Mouse (Mus musculus) forelimb bud, embryonic 11.5 days (tissue): Measurements from ENCODE around the gene Polr3g.
"Not testable (repeated sequence)": the region's sequence is repeated elsewhere in the genome, so short reads cannot be mapped to it uniquely, and the experiment has no call there.

Source experiments
- DNase-seq: peaks from one replicate; pipeline ENCODE4 v3.0.0-alpha.2; 2012; ENCODE audit warnings: low read depth, low spot score

The Polr3g gene

DNA sequence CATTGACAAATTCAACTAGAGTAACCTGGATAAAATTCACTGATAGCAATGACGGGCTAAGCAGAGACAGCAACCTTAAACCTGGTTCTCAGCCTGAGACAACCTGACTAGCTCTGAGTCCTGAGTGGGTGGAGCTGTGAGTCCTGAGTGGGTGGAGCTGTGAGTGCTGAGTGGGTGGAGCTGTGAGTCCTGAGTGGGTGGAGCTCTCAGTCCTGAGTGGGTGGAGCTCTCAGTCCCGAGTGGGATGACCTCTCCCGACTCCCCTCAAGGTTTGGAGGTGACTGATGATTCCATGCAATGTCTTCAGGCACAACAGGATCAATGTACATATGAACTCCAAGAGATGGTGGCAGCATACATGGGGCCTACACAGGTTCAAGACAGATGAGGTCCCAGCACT is 21.2 kb downstream of the Polr3g start:
- DNase-seq = no peak

DNA sequence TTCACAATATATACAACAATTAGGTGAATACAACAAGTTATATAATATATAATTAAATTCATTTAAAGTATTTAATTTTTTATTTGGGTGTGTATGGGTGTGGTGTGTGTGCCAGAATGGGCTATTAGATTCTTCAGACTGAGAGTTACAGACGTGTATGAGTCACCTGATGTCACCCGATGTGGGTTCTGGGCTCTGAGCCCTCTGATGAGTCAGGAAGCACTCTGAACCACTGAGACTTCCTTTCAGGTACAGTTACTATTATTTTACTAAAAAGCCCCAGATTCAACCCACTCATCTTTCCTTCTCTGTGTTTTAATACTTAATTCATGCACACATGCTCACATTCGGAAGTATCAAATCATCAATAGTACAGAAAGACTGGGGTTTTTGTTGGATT is 25.9 kb downstream of the Polr3g start:
- DNase-seq = no peak

DNA sequence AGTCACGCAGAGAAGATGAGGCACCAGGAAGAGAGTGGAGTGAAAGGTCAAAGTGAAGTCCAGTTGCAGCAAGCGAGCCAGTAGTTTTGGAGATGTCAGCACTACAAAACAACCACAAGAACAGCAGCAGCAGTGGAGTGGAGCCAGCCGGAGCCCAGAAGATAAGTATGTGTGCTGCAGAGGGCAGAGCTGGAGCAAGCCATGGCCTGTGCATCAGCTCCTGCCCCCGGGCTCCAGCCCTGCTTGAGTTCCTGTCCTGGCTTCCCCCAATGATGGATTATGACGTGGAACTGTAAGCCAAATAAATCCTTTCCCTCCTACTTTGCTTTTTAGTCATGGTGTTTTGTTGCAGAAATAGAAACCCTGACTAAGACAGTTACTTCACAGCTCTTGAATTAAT is 26.6 kb downstream of the Polr3g start:
- no peak for DNase-seq

DNA sequence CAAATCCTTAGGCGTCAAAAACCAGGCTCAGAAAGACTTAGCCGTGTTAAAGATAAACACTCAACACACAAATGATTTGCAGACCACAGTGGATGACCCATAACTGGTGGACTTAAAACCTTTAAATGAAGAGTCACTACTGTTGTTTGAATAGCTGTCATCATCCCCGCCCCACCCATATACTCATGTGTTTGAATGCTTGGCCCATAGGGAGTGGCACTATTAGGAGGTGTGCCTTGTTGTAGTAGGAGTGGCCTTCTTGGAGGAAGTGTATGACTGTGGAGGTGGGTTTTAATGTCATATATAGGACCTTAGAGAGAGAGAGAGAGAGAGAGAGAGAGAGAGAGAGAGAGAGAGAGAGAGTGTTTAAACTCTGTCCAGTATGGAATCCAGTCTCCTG is 27.7 kb downstream of the Polr3g start:
- DNase-seq = no peak

DNA sequence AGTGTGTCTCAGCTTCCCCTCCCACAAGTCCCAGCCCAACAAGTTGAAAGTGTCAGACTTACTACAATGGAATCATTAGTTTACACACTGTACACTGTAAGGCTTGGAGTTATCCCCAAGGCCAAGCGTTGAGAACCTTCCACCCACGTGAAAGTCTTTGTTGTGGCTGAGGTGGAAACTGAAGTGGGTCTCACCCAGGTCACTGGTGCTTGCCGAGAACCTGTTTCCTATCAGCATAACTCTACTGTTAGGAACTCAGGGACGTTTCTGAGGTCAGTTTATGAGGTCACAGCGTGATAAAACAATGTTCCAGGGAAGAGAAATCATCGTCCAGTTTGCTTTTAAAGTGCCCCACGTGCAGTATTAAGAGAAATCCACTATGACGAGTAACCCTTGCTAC is 35.5 kb downstream of the Polr3g start:
- no peak for DNase-seq

DNA sequence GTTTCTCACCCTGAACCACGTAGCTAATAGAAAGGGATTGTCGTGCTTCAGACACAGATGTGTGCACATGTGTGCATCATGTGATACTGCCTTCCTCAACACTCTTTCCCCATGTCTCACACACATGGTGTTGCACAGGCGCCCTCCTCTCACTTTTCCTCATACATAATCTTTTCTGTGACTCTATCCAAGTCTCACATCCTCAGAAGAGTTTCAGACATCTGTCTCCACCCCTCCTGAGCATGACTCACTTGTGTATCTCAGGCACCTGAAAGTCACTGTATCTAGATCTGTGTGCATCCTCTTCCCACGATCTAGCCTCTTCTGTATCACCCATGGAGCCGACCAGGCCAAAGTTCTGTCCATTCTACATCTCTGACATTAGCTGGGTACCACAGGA is 43.1 kb downstream of the Polr3g start:
- DNase-seq = no peak

DNA sequence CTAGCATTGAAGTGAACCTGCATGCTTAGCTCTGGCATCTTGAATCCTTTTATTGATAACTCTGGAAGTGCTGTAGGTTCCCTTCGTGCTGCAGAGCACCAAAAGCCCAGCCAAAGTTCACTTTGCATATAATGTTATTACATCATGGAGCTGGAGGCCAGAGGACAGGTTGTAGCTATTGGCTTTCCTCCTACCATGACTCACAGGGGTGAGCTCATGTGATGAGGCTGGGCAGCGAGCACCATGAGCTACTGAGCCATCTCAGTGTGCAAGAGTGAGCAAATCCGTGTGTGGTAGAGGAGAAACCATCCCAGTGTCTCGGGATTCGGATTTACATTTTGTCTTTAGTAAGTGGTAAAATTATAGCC is 46.5 kb downstream of the Polr3g start:
- no peak for DNase-seq

DNA sequence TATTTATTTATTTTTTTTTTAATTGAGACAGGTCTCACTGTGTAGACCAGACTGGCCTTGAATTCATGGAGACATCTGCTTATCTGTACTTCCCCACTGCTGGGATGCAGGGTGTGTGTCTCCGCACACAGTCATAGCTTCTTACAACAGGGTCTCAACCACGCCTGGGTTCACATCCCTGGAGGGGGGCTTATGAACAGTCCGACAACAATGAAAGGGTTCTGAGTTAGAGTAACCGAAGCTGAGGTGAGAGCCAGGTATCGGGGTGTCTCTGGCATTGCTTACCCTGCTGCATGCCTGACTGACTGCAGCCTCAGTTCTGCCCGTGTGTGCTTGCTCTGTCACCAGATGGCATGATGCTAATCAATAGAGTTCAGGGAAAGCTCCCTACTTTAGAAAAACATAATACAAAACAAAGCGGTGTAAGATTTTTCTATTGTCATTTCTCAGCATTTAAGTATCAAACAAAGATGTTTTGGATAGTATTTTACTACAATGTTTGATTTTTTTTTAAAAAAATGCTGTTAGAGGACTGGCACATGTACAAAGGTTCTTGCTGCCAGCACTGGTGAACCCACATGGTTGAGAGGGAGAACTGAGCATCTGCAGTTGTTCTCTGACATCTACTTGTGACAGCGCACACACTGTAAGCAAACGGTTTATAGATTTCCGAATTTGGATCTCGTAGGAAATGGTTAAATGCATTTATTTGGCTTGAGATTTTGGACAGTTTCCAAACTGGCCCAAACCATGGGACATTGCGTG is 47.1 kb downstream of the Polr3g start:
- DNase-seq = no peak

DNA sequence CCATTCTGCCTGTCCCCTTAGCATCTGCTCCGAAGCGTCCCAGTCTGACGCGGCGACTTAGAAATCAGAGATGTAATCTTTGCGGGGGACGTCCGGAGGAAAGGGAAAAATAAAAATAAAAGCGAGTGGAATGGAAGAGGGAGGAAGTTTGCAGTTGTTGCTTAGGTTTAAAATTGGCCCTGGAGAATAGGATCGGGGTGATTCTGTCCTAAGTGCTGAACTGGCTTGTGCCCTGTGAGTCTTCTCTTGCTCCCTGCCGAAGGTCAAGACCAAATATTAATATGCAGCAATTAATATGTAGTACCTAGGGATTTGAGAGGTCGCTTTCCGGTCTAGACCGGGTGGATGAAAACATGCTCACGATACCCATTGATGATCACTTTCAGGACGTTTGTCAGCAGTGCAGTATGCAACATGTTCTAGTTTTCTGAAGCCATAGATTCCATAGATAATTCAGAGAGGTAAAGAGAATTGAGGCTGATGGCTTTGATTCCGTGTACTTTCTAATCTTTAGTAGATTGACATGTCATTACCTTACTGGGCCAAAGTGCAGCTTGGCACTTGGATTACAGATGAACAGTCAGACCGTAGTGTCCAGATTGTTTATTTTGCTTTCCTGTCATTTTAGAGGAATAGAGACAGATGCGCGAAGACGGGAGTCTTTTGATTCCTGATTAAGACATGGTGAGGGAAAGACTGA is 52.6 kb downstream of the Polr3g start:
- DNase-seq = no peak

DNA sequence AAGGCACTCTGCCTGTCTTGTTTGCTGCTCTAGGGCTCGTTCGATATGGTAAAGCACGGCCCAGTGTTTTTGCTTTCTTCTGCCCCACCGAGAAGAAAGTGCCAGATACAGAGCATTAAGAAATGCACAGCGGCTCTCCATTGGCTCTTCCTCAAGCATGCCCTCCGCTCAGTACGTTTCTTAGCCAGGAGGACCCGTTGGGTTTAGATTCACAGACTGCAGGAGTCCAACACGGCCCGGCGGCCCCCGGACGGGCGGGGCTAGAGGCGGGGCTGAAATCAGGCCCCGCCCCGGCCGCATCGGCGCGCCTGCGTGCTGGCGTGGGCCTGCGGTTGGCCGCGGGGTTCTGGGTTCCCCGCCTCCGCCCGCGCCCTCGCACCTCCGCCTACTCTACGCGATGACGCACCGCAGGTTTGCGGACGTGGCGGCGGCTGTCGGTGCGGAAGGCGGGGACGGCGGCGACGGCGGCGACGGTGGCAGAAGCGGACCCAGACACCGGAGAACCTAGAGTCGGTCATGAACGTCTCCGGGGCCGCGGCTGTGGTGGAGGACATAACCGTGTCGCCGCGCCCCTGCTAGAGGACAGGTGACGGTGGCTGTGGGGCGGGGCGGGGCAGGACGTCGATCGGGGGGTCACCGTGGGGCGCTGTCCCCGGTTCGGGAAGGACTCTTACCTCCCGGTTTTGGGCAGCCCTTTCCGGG is 53.3 kb downstream of the Polr3g start, which contains the start of gene Lysmd3:
Gene Lysmd3 (plus strand): TSS at position 313 of the 702 bp plus-strand sequence.
- peak; percentile 89 for DNase-seq

DNA sequence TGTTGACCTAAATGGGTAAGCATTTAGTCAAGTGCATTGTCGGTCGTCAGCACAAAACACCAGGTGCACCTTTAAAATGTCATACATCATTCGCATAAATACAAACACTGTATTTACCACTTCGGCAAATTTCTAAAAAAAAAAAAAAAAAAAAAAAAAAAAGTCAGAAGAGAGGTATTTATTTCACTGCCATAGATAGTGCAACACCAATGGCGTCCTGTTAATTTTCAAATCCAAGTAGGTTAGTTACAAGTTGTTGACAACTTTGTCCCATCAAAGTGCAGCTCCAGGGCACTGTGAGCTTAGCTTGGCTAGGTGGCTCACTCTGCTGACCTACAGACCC is 53.8 kb downstream of the Polr3g start:
- DNase-seq = no peak

DNA sequence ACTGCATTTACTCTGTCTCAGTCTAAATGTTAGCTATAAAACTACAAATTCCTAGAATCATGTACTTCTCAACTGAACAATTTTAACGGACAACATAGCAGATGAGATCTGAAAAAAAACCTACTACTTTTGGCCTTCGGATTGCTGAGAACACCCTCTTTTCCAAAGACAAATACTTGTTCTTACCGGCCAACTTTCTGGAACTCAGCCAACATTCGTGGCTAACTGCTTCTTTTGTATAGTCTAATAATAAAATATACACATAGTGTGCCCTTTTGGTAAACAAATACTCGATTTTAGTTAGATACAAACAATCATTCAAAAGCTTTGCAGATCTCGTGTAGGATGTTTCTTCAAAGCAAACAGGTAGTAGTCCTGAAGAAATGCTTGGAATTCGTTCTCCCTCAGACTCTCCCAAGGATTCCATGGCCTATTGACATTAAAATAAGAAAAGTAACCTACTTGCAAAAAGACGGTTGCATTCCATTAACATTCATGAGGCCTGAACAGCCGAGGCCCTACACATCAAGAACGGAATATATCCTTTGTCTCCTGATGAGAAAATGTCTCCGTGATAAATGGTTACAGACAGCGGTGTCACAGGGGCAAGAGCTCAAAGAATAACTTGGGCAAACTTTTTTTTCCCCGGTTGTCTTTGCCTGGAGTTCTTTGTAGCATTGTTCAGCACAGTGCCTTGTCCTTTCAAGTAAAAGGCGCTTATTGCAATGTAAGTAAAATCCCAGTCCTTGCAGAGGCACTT is 54.5 kb downstream of the Polr3g start:
- no peak for DNase-seq

DNA sequence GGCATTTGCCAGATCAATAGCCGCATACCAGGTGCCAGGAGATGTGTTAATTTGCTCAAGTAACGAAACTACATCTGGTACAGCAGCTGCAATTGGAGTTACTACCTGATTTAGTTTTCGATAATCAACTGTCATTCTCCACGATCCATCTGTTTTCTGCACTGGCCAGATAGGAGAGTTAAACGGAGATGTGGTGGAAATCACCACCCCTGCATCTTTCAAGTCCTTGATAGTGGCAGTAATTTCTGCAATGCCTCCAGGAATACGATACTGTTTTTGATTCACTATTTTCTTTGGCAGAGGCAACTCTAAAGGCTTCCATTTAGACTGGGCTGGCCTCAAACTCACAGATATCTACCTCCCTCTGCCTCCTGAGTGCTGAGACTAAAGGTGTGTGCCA is 60.4 kb downstream of the Polr3g start:
- DNase-seq = not testable (repeated sequence)

DNA sequence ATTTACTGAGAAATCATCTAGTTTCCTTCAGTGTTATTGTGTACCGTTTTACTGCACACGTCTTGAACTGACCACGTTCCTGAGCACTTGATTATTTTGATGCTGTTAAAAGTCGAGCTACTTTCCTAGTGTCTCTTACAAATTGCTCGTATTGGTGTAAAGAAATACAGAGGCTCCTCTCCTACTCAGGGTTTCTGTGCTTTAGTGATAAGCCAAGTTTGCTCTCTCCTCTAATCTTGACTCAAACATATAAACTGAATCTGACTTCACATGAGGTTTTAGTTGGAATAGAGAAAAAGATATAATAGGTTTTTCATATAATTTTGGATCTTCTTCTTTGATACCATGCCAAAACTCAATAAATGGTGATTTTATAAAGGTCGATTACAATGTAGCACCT is 64.5 kb downstream of the Polr3g start:
- DNase-seq = no peak

DNA sequence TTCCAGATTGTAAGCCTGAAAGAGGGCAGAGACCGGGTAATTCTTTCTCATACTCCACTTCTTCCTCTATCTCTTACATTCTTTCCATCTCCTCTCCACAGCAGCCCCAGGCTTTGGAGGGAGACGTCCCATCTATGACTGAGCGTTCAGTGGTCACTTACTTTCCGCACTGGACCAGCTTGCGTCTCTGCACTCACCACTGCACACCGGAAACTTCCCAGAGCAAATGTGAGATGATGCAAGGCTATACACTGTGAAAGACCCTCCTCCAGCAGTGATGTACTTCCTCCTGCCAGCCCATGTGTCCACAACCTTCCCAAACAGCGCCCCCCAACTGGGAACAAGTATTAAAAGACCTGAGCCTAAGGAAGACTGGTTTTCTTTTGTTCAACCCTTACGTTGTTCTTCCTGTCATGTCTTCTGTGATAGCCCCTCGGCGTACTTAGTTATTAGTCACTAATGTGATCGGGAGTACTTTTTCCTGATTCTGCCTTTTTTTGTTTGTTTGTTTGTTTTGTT is 66.7 kb downstream of the Polr3g start:
- DNase-seq = no peak

DNA sequence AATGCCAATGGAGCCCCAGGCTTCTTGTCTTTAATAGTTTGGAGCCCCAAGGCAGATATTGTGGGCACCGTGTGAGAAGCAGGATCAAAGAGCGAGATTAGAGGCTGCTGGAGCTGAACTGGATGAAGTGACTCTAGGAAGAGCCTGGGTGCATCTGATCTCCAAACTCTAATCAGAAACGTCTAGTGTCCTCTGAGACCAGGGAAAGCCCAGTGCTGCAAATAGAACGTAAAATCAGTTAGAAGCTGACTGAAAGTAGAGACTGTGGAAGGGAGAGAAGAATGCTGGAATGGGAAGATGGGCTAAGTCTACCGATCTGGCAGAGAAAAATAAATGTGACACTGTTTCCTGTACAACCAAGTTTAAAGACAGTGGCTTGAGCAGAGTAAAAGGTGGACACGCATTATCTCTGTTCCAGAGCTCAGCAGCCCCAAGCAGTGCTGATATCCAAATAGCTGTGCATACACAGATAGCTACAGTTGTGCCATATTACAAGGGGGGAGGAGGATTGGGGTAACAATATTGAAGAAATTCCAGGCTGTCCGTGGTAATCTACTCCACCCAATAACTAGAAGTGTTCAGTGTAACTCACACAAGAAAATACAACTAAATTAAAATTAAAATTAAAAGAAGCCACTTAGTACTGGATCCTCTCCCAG is 68.2 kb downstream of the Polr3g start:
- DNase-seq = no peak

DNA sequence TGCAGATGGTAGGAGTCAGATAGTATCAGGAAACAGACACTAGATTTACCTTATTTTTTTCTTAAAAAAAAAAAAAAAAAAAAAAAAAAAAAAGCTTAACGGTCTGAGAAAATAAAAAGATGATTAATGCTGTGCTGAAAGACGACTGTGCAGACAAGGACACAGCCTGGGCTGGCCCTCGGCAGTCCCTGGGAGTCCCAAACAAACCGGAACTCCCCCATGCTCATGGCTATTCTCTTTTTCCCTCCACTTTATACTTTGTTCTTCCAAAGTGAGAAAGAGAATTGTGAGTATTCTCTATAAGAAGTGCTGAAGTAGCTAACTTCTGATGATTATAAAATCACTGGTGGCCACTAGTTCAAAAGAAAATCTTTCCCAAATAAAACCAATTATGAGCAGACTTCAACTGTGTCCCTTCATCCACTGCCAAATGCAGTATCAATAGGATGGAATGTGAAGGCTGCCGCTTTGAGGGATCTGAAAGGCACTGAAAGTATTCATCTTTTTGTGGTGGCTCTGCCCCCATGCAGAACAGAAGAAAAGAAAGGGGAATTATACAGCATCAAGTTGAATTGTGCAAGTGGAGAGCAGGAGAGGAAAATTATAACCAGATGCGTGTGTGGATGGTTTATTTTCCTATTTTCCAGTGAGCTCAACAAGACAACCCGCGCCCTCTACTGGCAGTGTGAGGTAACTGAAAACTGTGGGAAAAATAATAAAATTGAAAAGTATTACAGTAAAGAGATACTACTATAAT is 69.3 kb downstream of the Polr3g start:
- peak; percentile 79 for DNase-seq

DNA sequence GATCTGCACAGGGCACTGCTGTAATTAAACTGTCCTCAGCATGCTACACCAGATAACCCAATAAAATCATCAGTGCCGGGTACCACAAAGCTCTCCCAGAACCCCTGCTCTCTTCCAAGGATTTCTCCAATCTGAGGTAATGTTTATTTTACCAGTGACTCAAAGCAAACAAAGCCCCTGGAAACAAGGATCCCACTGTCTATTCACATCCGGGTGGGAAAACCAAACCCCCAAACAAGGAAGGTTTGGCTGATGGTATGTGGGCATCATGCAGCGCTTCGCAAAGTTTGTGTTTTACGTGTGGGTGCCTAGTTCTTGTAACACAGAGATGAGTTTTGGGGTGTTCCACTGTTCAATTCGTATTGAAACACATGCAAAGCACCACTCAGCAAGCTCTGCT is 69.9 kb downstream of the Polr3g start:
- DNase-seq = no peak

DNA sequence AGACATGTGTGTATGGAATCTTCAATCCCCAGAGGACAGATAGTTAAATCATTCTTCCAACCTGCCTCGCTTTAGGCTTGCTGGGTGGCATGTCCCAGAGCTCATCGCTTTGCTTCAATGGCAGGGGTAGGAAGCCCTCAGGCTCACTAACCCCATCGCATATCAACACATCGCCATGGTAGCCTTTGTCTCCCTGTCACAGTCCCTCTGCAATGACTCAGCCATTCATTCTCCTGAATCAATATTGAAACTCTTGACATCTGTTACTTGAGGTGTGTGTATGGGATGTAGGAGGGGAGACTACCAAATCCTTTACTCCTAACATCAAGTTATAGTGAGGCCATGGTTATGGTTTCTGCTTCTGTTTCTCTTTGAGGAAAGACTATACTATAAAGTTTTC is 71.2 kb downstream of the Polr3g start:
- no peak for DNase-seq

DNA sequence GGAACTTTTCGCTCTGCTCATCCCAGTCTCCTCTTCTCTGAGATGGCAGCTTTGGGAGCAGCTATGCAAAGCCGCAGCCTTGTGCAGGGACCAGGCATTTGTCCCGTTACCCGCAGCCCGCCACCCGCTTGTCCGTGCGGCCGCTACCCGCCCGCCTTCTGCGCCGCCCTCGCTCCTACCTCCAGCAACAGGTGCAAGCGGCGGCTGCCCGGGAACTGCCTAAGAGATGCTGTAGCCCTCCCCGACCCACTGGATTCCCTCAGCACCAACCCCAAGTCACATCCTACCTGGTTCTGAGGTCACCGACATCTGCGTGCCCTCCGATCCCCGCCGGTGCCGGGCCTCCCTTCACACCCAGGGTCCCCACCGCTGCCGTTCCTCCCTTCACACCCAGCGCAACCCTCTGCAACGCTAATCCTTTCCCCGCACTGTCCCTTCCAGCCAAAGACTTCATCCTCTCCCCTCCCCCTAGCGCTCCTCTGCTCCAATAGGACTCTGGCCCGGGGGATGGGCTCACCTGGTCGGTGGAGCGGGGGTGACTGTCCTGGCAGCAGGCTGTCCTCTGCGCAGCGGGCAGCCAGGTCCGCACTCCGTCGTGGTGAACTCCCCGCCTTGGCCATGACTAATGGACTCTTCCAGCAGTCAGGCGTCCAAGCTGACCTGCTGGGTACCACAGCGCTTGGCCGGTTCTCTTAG is 77.9 kb downstream of the Polr3g start, which contains the start of gene Adgrv1:
Gene Adgrv1 (minus strand): TSS at position 435 of the 696 bp plus-strand sequence.
- peak; percentile 85 for DNase-seq
